Mouse (Mus musculus) brain, embryonic 14.5 days (tissue): ENCODE data around the gene Prdm1. TPM values are rescaled to one million over a fixed set of nuclear protein-coding genes. Genes with fewer than 3 reads are reported as not detected.

Experiments
- DNase-seq: peaks from one replicate; pipeline ENCODE4 v3.0.0-alpha.2; 2011; ENCODE audit warnings: low read depth
- CTCF ChIP-seq: fragments of 200-500 bp; IDR thresholded peaks from 2 replicates; pipeline ENCODE4 v1.5.1; 2012; ENCODE audit warnings: inconsistent platforms, mild to moderate bottlenecking, moderate library complexity, borderline replicate concordance; ENCODE audit not compliant: insufficient read depth, insufficient read length; ENCODE audit errors: extremely low read depth
- POLR2A ChIP-seq: fragments of 200-500 bp; IDR thresholded peaks from 2 replicates; pipeline ENCODE4 v1.6.1; 2012; ENCODE audit warnings: mild to moderate bottlenecking, inconsistent platforms, borderline replicate concordance; ENCODE audit not compliant: poor library complexity, insufficient read depth, insufficient read length, severe bottlenecking; ENCODE audit errors: extremely low read depth
- polyA plus RNA-seq: library from polyadenylated mRNA; depleted of rRNA; stranded (reverse); fragments of >200 nt; gene quantifications from 2 replicates; pipeline ENCODE4 v1.2.3, GENCODE M21; 2012

Gene Prdm1
- polyA plus RNA-seq, 1 experiment, result 0.90 TPM

- TF ChIP-seq POLR2A (no peak), CTCF (no peak)
Observed at GRCm38 (mm10) chr10:44461063-44461462, 67.2 kb downstream of the Prdm1 start.

GRCm38 (mm10) chr10:44460095-44460810, 68.0 kb downstream of the Prdm1 start:
- peak; percentile 64 for DNase-seq

More at GRCm38 (mm10) chr10:44461063-44461462, 67.2 kb downstream of the Prdm1 start:
- DNase-seq, result no peak

GRCm38 (mm10) chr10:44459321-44460000, 68.8 kb downstream of the Prdm1 start:
- peak; percentile 55 for DNase-seq
- TF ChIP-seq CTCF, result no peak
- TF ChIP-seq POLR2A, result no peak

More at GRCm38 (mm10) chr10:44460095-44460810, 68.0 kb downstream of the Prdm1 start:
- peak; percentile 47; the same call in 1 of the 2 replicates for TF ChIP-seq CTCF
- TF ChIP-seq POLR2A, result no peak

- peak; percentile 41; the same call in 1 of the 2 replicates for TF ChIP-seq CTCF
- no peak for TF ChIP-seq POLR2A
- DNase-seq, result peak; percentile 85
Observed at GRCm38 (mm10) chr10:44458534-44459315, 69.6 kb downstream of the Prdm1 start.

- TF ChIP-seq POLR2A (no peak), CTCF (no peak)
- DNase-seq, result peak; percentile 36
Observed at GRCm38 (mm10) chr10:44457791-44458533, 70.3 kb downstream of the Prdm1 start.

- TF ChIP-seq CTCF (no peak), POLR2A (no peak)
- peak; percentile 73 for DNase-seq
Observed at GRCm38 (mm10) chr10:44456757-44457595, 71.3 kb downstream of the Prdm1 start.

GRCm38 (mm10) chr10:44454753-44455152, 73.5 kb downstream of the Prdm1 start:
- TF ChIP-seq CTCF, result no peak
- TF ChIP-seq POLR2A, result no peak
- DNase-seq, result peak; percentile 25

- DNase-seq, result no peak
- TF ChIP-seq CTCF, result no peak
- no peak for TF ChIP-seq POLR2A
Observed at GRCm38 (mm10) chr10:44454111-44454510, 74.2 kb downstream of the Prdm1 start.

- no peak for DNase-seq
- no peak for TF ChIP-seq POLR2A
- TF ChIP-seq CTCF, result no peak
Observed at GRCm38 (mm10) chr10:44450835-44451234, 77.5 kb downstream of the Prdm1 start.

GRCm38 (mm10) chr10:44450108-44450507, 78.2 kb downstream of the Prdm1 start:
- TF ChIP-seq CTCF (no peak), POLR2A (no peak)

More at GRCm38 (mm10) chr10:44450108-44450507, 78.2 kb downstream of the Prdm1 start:
- no peak for DNase-seq
